Mouse (Mus musculus): ENCODE results near the gene Tmem266.

Gene Tmem266

DNA sequence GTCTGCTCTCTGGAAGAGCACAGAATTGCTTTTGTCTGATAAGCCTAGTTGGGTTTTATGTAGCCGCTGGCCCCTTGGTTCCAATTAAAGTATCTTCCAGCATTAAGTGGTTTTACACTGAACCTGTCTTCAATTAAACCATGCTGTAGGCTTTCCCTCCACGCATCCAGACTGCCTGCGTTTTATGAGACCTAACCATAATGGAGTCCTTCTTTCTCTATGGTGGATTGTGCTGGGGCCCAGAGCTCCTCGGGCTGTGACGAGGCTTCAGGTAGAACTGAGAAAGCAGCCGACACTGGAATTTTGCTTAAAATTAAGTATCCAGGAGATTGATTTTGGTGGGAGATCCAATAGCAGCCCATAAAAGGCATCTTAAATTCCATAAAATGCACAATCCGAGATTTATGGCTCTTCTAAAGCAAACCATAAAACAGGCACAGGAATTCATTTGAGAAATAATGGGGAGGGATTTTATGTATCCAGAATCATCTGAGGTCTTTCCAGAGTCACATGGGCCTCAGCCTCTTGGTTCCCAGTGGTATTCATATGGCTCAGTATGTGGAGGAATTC, 72.4 kb downstream of the Tmem266 start:
- DNase-seq (ENCODE audit: low read depth, low spot score) = no peak

DNA sequence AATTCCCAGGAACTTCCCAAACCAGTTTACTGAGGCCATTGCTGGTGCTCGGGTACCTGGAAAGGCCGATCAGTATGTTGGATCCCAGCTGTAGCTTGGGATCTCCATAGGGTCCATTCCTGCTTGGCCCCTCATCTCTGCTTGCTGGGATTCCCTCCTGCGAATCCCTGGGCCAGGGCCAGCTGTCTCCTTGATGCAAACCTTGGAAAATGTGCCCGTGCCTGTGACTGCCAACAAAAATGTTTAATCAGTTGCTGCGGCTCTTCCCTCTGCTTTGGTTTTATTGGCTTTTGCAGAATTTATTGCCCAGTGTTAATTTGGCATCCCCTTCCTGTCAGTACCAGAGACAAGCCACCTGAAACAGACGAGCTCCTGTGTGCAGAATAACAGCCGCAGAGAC, 75.6 kb downstream of the Tmem266 start:
- peak; percentile 54 for DNase-seq (ENCODE audit: low read depth, low spot score)

DNA sequence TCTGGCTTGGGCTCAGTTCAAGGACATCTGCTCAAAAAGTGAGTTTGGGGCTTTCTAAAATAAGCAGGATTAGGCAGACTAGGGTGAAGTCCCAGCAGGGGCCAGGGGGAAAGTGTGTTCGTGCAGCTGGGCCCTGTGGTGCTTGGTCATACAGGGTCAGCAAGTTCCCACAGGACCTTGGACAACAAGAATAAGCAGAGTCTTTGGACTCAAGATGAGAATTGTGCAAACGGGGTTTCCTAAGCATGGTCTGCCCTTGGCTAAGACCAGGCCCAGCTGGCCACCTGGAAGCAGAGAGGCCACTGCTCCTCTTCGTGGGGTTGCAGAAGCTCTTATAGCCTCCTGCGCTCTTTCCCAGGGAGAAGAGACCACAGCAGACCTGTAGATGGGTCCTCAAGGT, 77.5 kb downstream of the Tmem266 start:
- DNase-seq (ENCODE audit: low read depth, low spot score) = no peak

DNA sequence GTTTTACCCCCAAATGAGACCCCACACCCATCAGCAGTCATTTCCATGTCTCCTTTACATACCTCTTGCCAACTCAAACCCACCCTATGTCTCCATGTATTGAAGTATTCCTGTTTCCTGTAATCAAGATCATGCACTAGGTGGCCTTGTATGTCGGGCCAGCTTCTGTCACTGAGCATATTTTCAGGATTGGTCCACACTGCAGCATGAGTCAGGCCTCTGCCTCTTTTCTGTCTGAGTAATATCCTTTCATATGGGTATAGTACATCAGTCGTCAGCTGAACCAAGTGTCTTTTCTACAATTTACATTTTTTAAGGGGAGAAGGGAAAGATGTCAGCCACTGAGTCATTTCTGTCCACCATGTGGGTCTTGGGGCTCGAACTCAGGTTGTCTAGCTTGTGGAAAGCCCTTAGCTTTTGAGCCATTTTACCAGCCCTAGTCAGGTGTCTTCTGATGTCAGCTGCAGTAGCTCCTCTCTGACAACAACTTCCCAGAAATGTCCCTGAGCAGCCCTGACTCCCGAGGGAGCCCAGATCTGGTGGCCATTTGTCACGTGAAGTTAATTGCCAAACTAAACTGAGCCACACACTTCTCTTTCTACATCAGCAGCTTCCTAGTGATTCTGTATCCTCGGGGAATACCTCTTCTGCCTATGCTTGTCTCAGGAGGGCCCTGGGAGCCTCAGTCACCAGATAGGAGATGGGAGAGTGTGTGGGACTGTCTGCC, 78.4 kb downstream of the Tmem266 start:
- no peak for DNase-seq (ENCODE audit: low read depth, low spot score)

DNA sequence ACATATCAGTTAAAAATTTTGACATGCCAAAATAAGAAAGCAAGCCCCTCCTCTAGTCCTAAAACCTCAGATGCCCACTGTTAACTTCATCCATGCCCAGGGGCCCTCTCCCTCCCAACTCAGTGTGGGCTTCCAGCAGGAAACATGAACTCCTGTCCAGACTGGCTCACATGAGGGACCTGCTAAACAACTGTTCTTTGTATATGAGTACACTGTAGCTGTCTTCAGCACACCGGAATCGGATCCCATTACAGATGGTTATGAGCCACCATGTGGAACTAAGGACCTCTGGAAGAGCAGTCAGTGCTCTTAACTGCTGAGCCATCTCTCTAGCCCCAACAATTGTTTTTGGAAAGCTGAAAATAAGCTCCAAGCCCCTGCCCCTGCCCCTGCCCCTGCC, 80.1 kb downstream of the Tmem266 start:
- DNase-seq (ENCODE audit: low read depth, low spot score) = no peak

DNA sequence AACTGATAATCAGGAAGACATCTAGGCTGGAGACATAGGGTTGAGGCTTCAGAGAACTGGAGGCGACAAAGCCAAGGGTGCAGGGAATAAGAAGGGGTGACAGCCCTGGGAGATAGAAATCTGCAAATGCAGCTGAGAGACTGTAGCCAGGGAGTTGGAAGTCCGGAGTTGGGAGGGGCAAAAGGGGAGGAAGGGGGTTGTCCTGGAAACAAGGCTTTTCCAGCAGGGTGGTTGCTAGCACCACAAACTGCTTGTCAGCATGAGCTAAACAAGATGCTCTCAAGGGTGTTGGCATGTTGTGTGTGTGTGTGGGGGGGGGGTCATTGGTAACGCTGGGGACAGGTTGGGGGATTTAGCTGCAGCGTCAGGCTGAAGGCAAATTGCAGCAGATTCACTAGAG, 82.1 kb downstream of the Tmem266 start:
- DNase-seq (ENCODE audit: low read depth, low spot score) = peak; percentile 21

DNA sequence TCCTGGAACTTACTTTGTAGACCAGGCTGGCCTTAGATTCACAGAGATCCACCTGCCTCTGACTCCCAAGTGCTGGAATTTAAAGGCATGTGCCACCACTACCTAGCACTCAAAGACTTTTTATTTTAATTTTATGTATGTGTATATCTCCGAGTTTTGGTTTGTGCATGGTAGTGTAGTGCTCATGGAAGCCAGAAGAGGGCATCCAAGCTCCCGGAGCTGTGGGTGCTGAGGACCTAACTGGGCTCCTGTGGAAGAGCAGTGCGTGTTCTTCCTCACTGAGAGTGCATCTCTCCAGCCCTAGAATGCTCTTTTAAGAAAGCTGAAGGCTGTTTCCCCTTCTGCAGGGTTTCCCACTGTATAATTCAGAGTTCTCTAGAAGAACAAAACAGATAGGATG, 83.1 kb downstream of the Tmem266 start:
- DNase-seq (ENCODE audit: low read depth, low spot score) = no peak

DNA sequence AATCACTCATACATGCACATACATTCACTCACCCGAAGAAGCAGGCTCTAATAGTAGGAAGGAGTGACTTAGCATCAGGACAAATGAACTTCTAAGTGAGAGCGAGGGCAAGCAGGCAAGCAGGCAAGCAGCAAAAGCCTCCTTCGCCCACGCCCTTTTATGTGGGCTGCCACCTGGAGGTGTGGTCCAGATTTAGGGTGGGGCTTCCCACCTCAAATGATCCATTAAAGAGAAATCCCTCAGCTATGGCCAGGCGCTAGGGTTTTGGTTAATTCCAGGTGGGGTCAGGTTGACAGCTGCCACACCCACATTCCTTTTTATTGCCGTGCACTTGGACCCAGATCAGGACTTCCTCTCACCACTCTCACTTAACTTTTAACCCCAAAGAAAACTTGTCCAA, 83.7 kb downstream of the Tmem266 start:
- DNase-seq (ENCODE audit: low read depth, low spot score) = no peak

DNA sequence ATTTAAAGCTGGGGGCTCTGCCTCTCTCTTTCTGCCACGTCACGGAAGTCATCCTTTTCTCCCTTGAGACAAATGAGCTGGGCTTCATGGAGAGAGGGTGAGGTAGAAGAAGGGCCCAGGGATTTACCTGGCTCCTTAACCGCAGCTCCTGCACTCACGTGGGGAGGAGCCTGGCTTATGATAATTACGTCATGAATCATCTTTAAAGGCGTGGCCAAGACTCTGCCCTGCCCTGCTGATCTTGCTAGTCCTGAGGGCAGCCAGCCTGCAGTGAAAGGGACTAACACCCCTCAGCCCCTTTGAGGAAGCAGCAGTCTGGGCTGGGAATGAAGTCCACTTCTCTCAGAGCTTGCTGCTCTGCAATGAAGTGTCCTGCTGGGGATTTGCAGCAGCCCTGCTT, 84.4 kb downstream of the Tmem266 start:
- no peak for DNase-seq (ENCODE audit: low read depth, low spot score)

DNA sequence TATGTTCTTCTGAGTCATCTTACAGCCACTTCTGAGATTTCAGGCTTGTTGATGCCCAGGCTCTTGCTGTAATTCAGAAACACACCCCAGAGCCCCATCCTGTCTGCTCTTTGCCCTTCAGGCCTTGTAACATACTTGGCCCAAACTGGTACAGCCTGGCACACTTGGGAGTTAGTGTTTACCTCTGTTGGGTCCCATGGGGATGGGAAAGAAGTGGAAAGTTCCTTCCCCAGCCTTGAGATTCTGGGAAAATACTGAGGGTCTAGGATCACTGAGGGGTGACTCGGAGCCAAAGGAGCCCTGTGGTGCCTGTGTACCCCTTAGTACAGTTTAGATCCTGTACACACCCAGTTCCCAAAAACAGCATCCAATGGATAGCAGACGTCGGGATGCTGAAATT, 95.1 kb downstream of the Tmem266 start:
- DNase-seq (ENCODE audit: low read depth, low spot score) = no peak

DNA sequence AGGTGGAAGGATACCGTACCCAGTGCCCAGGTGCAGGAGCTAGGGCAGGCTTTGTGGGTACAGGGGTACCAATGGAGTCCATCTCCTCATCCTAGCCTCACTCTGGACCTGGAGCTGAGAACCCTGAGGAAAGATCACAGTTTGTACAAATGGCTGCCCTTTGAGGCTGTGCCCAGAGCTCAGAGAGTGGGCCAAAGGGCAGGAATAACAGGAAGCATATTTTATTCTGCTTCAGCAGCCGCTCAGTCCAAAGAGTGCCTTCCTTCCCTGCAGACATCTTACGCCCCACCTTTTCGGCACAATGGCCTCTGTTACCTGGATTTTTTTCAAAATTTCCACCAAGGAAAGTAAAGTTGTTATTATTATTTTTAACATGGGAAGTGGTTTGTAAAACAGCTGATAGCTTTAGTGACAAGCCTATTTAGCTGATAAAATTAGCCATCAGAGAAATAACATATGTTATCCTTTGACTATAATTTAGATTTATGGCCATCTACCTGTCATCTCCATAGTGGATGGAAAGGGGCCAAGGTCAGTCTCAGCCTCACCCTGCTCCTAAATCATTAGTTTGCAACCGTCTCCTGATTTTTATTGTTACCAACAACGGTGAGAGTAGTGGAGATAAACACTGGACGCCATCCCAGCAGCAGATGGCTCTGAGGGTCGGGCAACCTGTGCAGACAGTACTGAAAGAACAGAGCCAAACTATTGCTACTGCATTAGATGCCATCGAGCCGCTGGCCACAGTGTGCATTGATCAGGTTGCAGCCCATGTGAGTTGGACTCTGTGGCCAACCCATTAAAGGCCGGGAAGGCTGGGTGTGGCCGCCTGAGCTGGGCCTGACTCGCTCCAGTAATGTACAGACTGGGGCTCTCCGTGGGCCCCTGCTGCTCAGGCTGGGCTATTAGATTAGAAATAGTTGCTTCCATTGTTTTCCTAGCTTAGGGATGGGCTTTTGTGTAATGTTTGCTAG, 97.0 kb downstream of the Tmem266 start:
- DNase-seq (ENCODE audit: low read depth, low spot score) = peak; percentile 77

DNA sequence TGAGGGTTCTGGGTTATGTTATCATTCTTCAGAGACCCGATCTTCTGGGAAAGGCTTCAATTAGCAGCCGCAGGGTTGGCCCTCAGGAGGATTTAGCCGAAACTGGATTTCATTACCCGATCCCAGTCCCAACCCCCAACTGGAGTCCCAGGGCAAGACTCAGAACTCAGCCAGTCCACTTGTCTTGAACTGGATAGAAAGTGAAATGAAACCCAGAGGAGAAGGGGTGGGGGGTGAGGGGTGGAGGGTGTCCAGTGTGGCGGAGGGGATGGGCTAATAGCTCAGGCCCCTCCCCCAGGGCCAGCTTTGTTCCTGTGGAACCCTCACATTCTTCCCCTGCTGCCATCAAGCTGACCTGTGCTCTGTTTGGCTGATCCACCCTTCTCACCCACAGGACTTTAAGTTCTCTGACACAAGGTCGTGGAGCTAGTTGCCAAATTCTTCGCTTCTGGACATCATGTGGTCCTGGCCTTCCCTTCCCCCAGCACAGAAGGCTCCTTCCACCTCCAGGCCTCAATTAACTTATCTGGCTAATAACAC, 98.6 kb downstream of the Tmem266 start:
- no peak for DNase-seq (ENCODE audit: low read depth, low spot score)

DNA sequence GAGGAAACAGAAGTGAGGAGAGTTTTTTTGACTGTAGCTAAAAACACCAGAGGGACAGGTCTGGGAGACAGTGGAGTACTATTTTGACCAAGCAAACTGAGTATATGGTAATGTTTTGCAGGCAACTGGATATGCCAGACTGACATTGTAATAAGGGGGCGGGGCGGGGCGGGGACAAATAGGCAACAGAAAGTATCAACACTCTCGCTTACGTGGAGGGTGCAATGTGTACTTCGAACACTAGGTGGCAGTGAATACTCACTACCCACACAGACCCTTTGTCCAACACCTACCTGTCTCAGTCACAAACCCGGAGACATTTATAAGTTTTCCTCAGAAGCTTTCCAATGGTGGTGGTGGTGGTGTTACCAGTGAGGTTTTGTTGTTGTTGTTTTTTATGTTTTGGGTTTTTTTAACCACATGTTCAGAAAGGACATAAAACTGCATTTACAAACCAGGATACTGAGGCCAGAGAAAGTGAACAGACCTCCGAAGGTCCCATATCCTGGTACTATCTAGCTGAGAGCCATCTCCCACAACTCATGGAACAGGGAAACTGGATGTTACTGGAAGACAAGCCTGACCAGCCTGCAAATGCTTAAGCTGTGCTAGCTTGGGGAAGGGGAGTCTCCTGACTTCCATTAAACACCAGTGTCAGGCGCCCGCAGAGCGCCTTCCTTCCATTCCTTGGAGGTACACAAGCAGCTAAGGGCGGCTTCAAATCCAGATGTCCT, 102.7 kb downstream of the Tmem266 start:
- DNase-seq (ENCODE audit: low read depth, low spot score) = peak; percentile 90

DNA sequence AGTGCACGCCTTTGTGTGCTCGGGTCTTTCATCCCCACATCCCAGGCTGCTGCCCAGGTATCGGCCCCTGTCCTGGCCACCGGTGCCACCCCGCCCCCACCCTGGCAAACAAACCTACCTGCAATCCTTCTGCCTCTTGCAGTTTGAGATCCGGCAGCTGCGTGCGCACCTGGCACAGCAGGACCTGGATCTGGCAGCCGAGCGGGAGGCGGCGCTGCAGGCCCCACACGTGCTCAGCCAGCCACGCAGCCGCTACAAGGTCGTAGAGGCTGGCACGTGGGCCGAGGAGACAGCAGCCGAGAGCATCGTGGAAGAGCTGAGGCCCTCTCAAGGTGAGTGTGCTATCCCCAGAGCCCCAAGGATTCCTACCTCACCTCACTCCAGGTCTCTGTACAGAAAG, 103.4 kb downstream of the Tmem266 start:
- DNase-seq (ENCODE audit: low read depth, low spot score) = peak; percentile 28

DNA sequence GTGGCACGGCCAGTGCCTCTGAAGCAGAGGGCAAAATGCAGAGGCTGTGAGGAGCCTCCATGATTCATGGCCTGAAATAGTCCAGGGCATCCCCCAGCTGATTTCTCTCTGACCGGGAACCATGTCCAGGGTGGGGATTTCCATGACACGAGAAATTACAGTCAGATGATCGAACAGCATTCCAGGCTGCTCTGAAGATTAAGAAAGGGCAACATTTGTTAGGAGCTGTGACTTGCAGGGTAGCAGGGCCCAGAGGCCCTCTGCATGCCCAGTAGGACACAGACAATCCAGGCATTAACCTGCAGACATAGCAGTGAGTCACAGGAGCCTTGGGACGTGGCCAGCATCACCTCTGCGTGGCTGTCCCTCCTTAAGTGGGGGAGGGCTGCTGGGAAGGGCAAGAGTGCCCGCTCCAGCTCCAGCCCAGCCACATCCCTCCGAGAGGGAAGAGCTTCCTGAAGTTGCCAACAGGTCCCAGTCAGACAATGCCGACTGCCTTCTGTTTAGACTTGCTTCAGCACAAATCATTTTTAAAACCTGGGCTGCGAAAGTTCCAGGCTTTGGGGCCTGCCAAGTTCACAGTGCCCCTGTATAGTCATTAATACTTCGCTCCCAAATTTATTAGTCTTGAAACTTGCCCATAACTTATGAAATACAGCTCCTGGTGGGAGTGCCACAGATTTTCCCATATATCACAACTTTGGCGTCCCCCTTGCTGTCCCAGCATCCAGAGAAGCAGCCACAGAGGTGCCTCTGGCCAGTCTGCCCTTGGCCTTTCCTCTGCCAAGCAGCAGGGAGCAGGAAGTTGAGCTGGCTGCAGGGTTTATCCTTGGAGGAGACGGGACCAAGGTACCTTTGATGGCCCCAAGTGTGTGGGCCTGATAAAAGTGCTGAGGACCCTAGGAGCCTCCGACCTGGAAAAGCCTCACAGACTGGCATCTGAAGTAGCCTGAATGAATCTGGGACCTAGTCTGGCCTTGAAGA, 105.9 kb downstream of the Tmem266 start:
- peak; percentile 50 for DNase-seq (ENCODE audit: low read depth, low spot score)

DNA sequence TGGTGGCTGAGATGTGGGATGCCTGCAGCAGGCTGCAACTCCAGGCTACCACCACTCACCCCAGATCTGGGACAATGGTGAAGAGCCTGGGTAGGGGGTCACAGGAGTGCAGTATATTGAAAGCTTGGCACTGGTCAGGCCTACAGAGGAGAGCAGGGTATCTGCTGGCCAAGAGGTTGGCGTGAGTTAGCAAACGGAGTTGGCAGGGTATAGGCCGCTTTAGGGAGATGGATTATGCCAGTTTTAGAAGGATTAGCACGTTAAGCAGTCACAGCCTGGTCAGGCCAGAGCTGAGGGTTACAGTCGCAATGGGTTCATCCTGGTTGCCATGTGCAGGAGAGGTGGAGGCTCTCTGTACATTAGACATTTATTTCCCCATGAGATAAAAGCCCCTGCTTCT, 107.2 kb downstream of the Tmem266 start:
- peak; percentile 56 for DNase-seq (ENCODE audit: low read depth, low spot score)

DNA sequence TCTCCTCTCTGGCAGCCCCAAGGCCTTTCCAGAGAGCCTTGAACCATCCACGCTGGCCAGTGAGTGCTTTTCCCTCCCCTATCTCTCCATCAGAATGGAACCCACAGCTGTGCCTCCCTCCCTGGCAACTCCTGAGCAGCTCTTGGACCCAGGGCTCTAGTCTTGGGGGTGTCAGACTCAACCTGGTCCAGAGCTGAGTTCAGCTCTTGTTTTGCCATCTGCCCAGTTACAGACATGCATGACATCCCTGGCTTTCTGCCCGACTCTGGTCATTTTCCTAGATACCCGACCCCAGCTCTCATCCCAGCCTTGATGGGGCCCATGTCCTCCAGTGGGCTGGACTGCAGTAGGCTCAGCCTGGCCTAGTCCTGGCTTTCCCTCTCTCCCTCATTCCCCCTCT, 111.7 kb downstream of the Tmem266 start:
- DNase-seq (ENCODE audit: low read depth, low spot score) = no peak

DNA sequence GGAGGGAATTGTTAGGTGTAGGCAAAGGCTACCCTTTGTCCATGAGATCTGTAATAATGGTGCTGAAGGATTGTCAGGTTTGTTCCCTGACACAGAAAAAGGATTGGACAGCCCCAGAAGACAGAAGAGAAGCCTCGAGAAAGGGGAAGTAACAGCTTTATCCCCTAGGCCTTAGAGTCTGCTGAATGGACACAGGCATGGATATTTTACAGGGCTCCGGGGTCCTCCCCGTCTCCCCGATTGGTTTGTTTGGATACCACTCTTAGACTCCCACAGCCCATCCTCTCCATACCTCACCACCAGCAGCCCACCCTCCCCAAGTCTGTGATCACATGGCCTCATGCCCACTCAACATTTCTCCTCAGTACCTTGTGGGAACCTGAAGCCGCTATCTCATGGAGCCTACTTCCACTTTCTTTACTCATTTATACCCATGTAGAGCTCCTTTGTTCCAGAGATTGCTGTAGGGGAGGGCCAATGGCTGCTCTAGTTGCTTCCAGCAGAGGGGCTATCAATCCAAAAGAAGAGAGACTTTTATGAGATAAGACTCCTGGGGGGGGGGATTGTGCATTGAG, 112.6 kb downstream of the Tmem266 start:
- DNase-seq (ENCODE audit: low read depth, low spot score) = no peak

DNA sequence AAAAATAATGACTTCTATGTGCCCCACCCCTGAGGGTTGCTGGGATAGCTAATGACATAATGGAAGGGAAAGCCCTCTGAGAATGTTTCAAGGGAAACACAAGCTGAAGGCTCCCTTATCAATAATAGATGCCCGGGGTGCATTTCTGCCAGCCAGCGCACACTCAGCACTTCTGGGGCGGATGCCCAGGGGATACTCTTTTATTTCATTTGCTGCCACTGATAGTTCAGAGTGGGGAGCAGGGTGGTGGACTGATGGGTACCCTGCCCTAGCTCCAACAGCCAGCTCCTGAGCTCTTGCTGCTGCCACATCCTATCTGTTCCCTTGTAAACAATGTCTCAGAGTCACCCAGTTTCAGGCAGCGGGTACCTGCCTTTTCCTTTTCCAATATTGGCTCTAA, 120.8 kb downstream of the Tmem266 start:
- no peak for DNase-seq (ENCODE audit: low read depth, low spot score)

DNA sequence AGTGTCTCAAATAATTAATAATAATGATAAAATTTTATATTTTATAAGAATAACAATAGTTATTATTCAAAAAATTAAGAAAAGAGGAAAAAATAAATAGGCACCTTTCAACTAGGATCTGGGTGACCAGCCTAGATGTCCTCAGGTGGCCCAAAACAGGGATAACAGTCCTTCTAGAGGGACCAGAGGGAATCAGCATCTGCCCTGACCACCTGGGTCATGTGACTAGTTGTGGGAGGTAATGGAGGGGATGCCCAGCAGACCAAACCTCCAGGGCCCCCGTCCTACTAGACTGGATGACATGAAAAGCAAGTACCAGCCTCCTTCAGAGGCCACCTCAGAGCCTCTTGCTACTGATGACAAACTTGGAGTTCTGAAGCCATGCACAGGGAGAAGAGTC, 122.4 kb downstream of the Tmem266 start:
- DNase-seq (ENCODE audit: low read depth, low spot score) = no peak

Data from brain, adult 2 months (tissue).